Mouse (Mus musculus): ENCODE measurements around the gene Nufip1. TPM values are rescaled to one million over a fixed set of nuclear protein-coding genes. Genes with fewer than 3 reads are reported as not detected.
A peak's percentile ranks its signal among the peaks of the same experiment; 100 is the strongest.

The Nufip1 gene
- polyA plus RNA-seq, 1 experiment from 2014 or later: 7.5 TPM

- Histone ChIP-seq H3K36me3 (ENCODE audit: control insufficient read depth, insufficient read depth) (no peaks in the 10 kb centered on the region), H3K4me3 (ENCODE audit: low read depth, low read length) (no peak overlapping the region), H3K4me1 (replicated peaks; ENCODE audit: control insufficient read depth, insufficient read depth, low read length) (no peaks in the 10 kb centered on the region), H3K27ac (ENCODE audit: low read depth, low read length) (no peak overlapping the region), H3K9me3 (ENCODE audit: control insufficient read depth) (no peaks in the 10 kb centered on the region), H3K4me2 (replicated peaks; ENCODE audit: low read depth) (no peak overlapping the region), H3K9ac (ENCODE audit: low read depth, low read length) (no peak overlapping the region), H3K27me3 (replicated peaks; ENCODE audit: control insufficient read depth, insufficient read depth, low read length) (no peaks in the 10 kb centered on the region)
- no peak for TF ChIP-seq CTCF (IDR thresholded peaks at IDR 0.05; ENCODE audit: low read depth)
- 83% methylated on average over 6 of the region's 6 CpGs for WGBS
- no peak for ATAC-seq
These were observed 68.7 kb downstream of the Nufip1 start for GRCm38 (mm10) chr14:76179343-76179742.

- peak; percentile 50; the same call in 1 of the 2 replicates for ATAC-seq
- WGBS: 45% methylated on average over 5 of the region's 5 CpGs
- Histone ChIP-seq H3K36me3 (ENCODE audit: control insufficient read depth, insufficient read depth) (no peaks in the 10 kb centered on the region), H3K4me1 (replicated peaks; ENCODE audit: control insufficient read depth, insufficient read depth, low read length) (no peaks in the 10 kb centered on the region), H3K27me3 (replicated peaks; ENCODE audit: control insufficient read depth, insufficient read depth, low read length) (no peaks in the 10 kb centered on the region), H3K9ac (ENCODE audit: low read depth, low read length) (no peak overlapping the region), H3K27ac (ENCODE audit: low read depth, low read length) (no peak overlapping the region), H3K4me3 (ENCODE audit: low read depth, low read length) (no peak overlapping the region), H3K4me2 (replicated peaks; ENCODE audit: low read depth) (no peak overlapping the region), H3K9me3 (ENCODE audit: control insufficient read depth) (no peaks in the 10 kb centered on the region)
- TF ChIP-seq CTCF (IDR thresholded peaks at IDR 0.05; ENCODE audit: low read depth): no peak
These were observed 74.7 kb downstream of the Nufip1 start for GRCm38 (mm10) chr14:76185358-76185757.

- ATAC-seq: no peak
These were observed 75.6 kb downstream of the Nufip1 start for GRCm38 (mm10) chr14:76186299-76186698.

More at GRCm38 (mm10) chr14:76186299-76186698, 75.6 kb downstream of the Nufip1 start:
- H3K4me3 ChIP-seq (ENCODE audit: low read depth, low read length): no peak overlapping the region
- H3K9ac ChIP-seq (ENCODE audit: low read depth, low read length): no peak overlapping the region
- no peaks in the 10 kb centered on the region for H3K36me3 ChIP-seq (ENCODE audit: control insufficient read depth, insufficient read depth)
- 69% methylated on average over 4 of the region's 4 CpGs for WGBS
- H3K9me3 ChIP-seq (ENCODE audit: control insufficient read depth): no peaks in the 10 kb centered on the region
- no peaks in the 10 kb centered on the region for H3K27me3 ChIP-seq (replicated peaks; ENCODE audit: control insufficient read depth, insufficient read depth, low read length)
- no peak overlapping the region for H3K27ac ChIP-seq (ENCODE audit: low read depth, low read length)
- H3K4me1 ChIP-seq (replicated peaks; ENCODE audit: control insufficient read depth, insufficient read depth, low read length): no peaks in the 10 kb centered on the region
- TF ChIP-seq CTCF (IDR thresholded peaks at IDR 0.05; ENCODE audit: low read depth): no peak
- H3K4me2 ChIP-seq (replicated peaks; ENCODE audit: low read depth): no peak overlapping the region

Other genes starting within 250 kb of the Nufip1 start
- gene Kctd4, start 155.9 kb upstream of the Nufip1 start, polyA plus RNA-seq (2015; fragmentation: Nextera tagmentation; extraction: Ambion mirVana): 0.39 and 0.50 TPM in 2 replicates
- gene Gtf2f2, start 100.0 kb upstream of the Nufip1 start, polyA plus RNA-seq (2015; fragmentation: Nextera tagmentation; extraction: Ambion mirVana): 25.8 and 26.2 TPM in 2 replicates
- 5.8 and 5.9 TPM in 2 replicates for gene Gpalpp1, start 131 bp upstream of the Nufip1 start, polyA plus RNA-seq (2015; fragmentation: Nextera tagmentation; extraction: Ambion mirVana)